Comparison of ENCODE assay signal across 8 mouse cellular contexts in the genomic region with DNA sequence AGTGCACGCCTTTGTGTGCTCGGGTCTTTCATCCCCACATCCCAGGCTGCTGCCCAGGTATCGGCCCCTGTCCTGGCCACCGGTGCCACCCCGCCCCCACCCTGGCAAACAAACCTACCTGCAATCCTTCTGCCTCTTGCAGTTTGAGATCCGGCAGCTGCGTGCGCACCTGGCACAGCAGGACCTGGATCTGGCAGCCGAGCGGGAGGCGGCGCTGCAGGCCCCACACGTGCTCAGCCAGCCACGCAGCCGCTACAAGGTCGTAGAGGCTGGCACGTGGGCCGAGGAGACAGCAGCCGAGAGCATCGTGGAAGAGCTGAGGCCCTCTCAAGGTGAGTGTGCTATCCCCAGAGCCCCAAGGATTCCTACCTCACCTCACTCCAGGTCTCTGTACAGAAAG.
DNase-seq lines count a peak whose midpoint lies in the region; ATAC-seq lines count a peak whose summit lies in the region.

No protein-coding gene starts in this region.

- H3K36me3 ChIP-seq in embryonic facial prominence, embryonic 14.5 days (ENCODE audit: control insufficient read depth, insufficient read depth, low read length), result no peaks in the 10 kb centered on the region
- no peaks in the 10 kb centered on the region for H3K36me3 ChIP-seq in lung, embryonic 15.5 days

- WGBS in embryonic facial prominence, embryonic 14.5 days, result 19% methylated on average over 20 of the region's 20 CpGs
- WGBS in lung, embryonic 15.5 days, result 21% methylated on average over 20 of the region's 20 CpGs

- ATAC-seq in embryonic facial prominence, embryonic 14.5 days (ENCODE audit: low read depth), result peak; percentile 60
- ATAC-seq in lung, embryonic 15.5 days (ENCODE audit: borderline replicate concordance, extremely low read depth, low FRiP score, low TSS enrichment), result peak; percentile 24; the same call in 1 of the 2 replicates

- peak overlapping the region; percentile 43 for H3K4me2 ChIP-seq in embryonic facial prominence, embryonic 14.5 days (ENCODE audit: low read depth, low read length)
- H3K4me2 ChIP-seq in lung, embryonic 15.5 days, result peak overlapping the region; percentile 41

- peak; percentile 53 to 72 for DNase-seq in adrenal gland, adult (ENCODE audit: inconsistent age in 2 of 2, low spot score in 1 of 2)
- no peak for DNase-seq in adrenal gland, postnatal 4 days (ENCODE audit: low spot score in 2 of 2)
- DNase-seq in embryonic facial prominence, embryonic 14.5 days (ENCODE audit: low spot score), result peak; percentile 70
- DNase-seq in kidney, adult 8-10 months, result peak; percentile 34 to 35
- DNase-seq in testis, postnatal 14 days (ENCODE audit: low spot score), result peak; percentile 46
- DNase-seq in left cerebral cortex, postnatal 36 days (ENCODE audit: low spot score in 2 of 2), result no peak
- no peak for DNase-seq in yolk sac, embryonic 10.5 days (ENCODE audit: low spot score)

- H3K4me3 ChIP-seq in embryonic facial prominence, embryonic 14.5 days (ENCODE audit: low read depth, low read length), result 0 out of 2 replicates have a peak overlapping the region, but pooled peaks have one; percentile 7
- peak overlapping the region; percentile 22 for H3K4me3 ChIP-seq in lung, embryonic 15.5 days

- no peaks in the 10 kb centered on the region for H3K9me3 ChIP-seq in embryonic facial prominence, embryonic 14.5 days (ENCODE audit: control insufficient read depth, low read length)
- H3K9me3 ChIP-seq in lung, embryonic 15.5 days, result no peaks in the 10 kb centered on the region

- intact Hi-C loops in left cerebral cortex, postnatal 36 days (cut with DNase I), result no loop called here

- H3K27ac ChIP-seq in embryonic facial prominence, embryonic 14.5 days (replicated peaks; ENCODE audit: low read depth, low read length), result no peak overlapping the region
- H3K27ac ChIP-seq in lung, embryonic 15.5 days, result 0 out of 2 replicates have a peak overlapping the region, but pooled peaks have one; percentile 5

- 0 out of 2 replicates have a peak, but pooled peaks cover 6% of the 10 kb centered on the region for H3K4me1 ChIP-seq in embryonic facial prominence, embryonic 14.5 days (ENCODE audit: control insufficient read depth, insufficient read depth, low read length)
- no peaks in the 10 kb centered on the region for H3K4me1 ChIP-seq in lung, embryonic 15.5 days

- no peaks in the 10 kb centered on the region for H3K27me3 ChIP-seq in embryonic facial prominence, embryonic 14.5 days (replicated peaks; ENCODE audit: control insufficient read depth, insufficient read depth, low read length)
- no peaks in the 10 kb centered on the region for H3K27me3 ChIP-seq in lung, embryonic 15.5 days

- 0 out of 2 replicates have a peak overlapping the region, but pooled peaks have one; percentile 35 for H3K9ac ChIP-seq in embryonic facial prominence, embryonic 14.5 days (ENCODE audit: low read depth, low read length)
- H3K9ac ChIP-seq in lung, embryonic 15.5 days, result peak overlapping the region; percentile 17; the same call in 1 of the 2 replicates

Comparison
In these comparisons a context has a peak if more than half of its experiments do, and no peak if none do; other contexts are left out.
1. DNase-seq: peak in adrenal gland, adult (2 of 2), embryonic facial prominence, embryonic 14.5 days (single experiment), kidney, adult 8-10 months (2 of 2) and testis, postnatal 14 days (single experiment); none in adrenal gland, postnatal 4 days (0 of 2), left cerebral cortex, postnatal 36 days (0 of 2) and yolk sac, embryonic 10.5 days (single experiment).